Mouse (Mus musculus): ENCODE measurements around the gene Fgfr2. TPM values are rescaled to one million over a fixed set of nuclear protein-coding genes. Genes with fewer than 3 reads are reported as not detected.

Gene Fgfr2
- polyA plus RNA-seq, 1 experiment from 2014 or later: 11.4 TPM

- no peaks in the 10 kb centered on the region for H3K27me3 ChIP-seq (ENCODE audit: control insufficient read depth, insufficient read depth, low read depth, low read length)
- H3K4me2 ChIP-seq (ENCODE audit: low read depth, low read length): no peak overlapping the region
- no peak for ATAC-seq (ENCODE audit: low read depth)
- H3K9ac ChIP-seq (ENCODE audit: low read depth, low read length): no peak overlapping the region
- H3K36me3 ChIP-seq (ENCODE audit: control insufficient read depth, insufficient read depth): no peaks in the 10 kb centered on the region
- no peak overlapping the region for H3K27ac ChIP-seq (ENCODE audit: low read length)
- 34% methylated on average over 8 of the region's 8 CpGs for WGBS (ENCODE audit: insufficient replicate concordance)
- no peak overlapping the region for H3K4me3 ChIP-seq (ENCODE audit: low read depth, low read length)
- H3K9me3 ChIP-seq (replicated peaks; ENCODE audit: control insufficient read depth, low read length): no peaks in the 10 kb centered on the region
- H3K4me1 ChIP-seq (ENCODE audit: control insufficient read depth, low read depth, low read length): peaks cover 9% of the 10 kb centered on the region
Measured at GRCm38 (mm10) chr7:132384736-132385455, 738.3 kb downstream of the Fgfr2 start.

GRCm38 (mm10) chr7:132380634-132381336 is 742.4 kb downstream of the Fgfr2 start:
- Histone ChIP-seq H3K4me3 (ENCODE audit: low read depth, low read length) (no peak overlapping the region), H3K9me3 (replicated peaks; ENCODE audit: control insufficient read depth, low read length) (no peaks in the 10 kb centered on the region), H3K4me1 (ENCODE audit: control insufficient read depth, low read depth, low read length) (no peaks in the 10 kb centered on the region), H3K27me3 (ENCODE audit: control insufficient read depth, insufficient read depth, low read depth, low read length) (no peaks in the 10 kb centered on the region), H3K27ac (ENCODE audit: low read length) (no peak overlapping the region), H3K4me2 (ENCODE audit: low read depth, low read length) (no peak overlapping the region), H3K9ac (ENCODE audit: low read depth, low read length) (no peak overlapping the region), H3K36me3 (ENCODE audit: control insufficient read depth, insufficient read depth) (no peaks in the 10 kb centered on the region)
- WGBS (ENCODE audit: insufficient replicate concordance): 11% methylated on average over 1 of the region's 1 CpGs
- ATAC-seq (ENCODE audit: low read depth): no peak

- Histone ChIP-seq H3K27ac (ENCODE audit: low read length) (no peak overlapping the region), H3K9me3 (replicated peaks; ENCODE audit: control insufficient read depth, low read length) (no peaks in the 10 kb centered on the region), H3K36me3 (ENCODE audit: control insufficient read depth, insufficient read depth) (no peaks in the 10 kb centered on the region), H3K27me3 (ENCODE audit: control insufficient read depth, insufficient read depth, low read depth, low read length) (no peaks in the 10 kb centered on the region), H3K4me2 (ENCODE audit: low read depth, low read length) (no peak overlapping the region), H3K4me1 (ENCODE audit: control insufficient read depth, low read depth, low read length) (no peaks in the 10 kb centered on the region), H3K9ac (ENCODE audit: low read depth, low read length) (no peak overlapping the region), H3K4me3 (ENCODE audit: low read depth, low read length) (no peak overlapping the region)
- 54% methylated on average over 6 of the region's 6 CpGs for WGBS (ENCODE audit: insufficient replicate concordance)
- no peak for ATAC-seq (ENCODE audit: low read depth)
Measured at GRCm38 (mm10) chr7:132377913-132378312, 745.2 kb downstream of the Fgfr2 start.

GRCm38 (mm10) chr7:132373594-132374378 is 749.4 kb downstream of the Fgfr2 start:
- Histone ChIP-seq H3K4me3 (ENCODE audit: low read depth, low read length) (no peak overlapping the region), H3K27ac (ENCODE audit: low read length) (no peak overlapping the region), H3K9me3 (replicated peaks; ENCODE audit: control insufficient read depth, low read length) (no peaks in the 10 kb centered on the region), H3K36me3 (ENCODE audit: control insufficient read depth, insufficient read depth) (no peaks in the 10 kb centered on the region), H3K4me1 (ENCODE audit: control insufficient read depth, low read depth, low read length) (no peaks in the 10 kb centered on the region), H3K9ac (ENCODE audit: low read depth, low read length) (no peak overlapping the region), H3K4me2 (ENCODE audit: low read depth, low read length) (no peak overlapping the region), H3K27me3 (ENCODE audit: control insufficient read depth, insufficient read depth, low read depth, low read length) (no peaks in the 10 kb centered on the region)
- WGBS (ENCODE audit: insufficient replicate concordance): 51% methylated on average over 10 of the region's 10 CpGs
- no peak for ATAC-seq (ENCODE audit: low read depth)

- Histone ChIP-seq H3K27ac (ENCODE audit: low read length) (no peak overlapping the region), H3K9ac (ENCODE audit: low read depth, low read length) (no peak overlapping the region), H3K4me3 (ENCODE audit: low read depth, low read length) (no peak overlapping the region), H3K36me3 (ENCODE audit: control insufficient read depth, insufficient read depth) (no peaks in the 10 kb centered on the region), H3K9me3 (replicated peaks; ENCODE audit: control insufficient read depth, low read length) (no peaks in the 10 kb centered on the region), H3K4me2 (ENCODE audit: low read depth, low read length) (no peak overlapping the region), H3K27me3 (ENCODE audit: control insufficient read depth, insufficient read depth, low read depth, low read length) (no peaks in the 10 kb centered on the region), H3K4me1 (ENCODE audit: control insufficient read depth, low read depth, low read length) (no peaks in the 10 kb centered on the region)
- 52% methylated on average over 17 of the region's 17 CpGs for WGBS (ENCODE audit: insufficient replicate concordance)
- ATAC-seq (ENCODE audit: low read depth): no peak
Measured at GRCm38 (mm10) chr7:132372752-132373513, 750.2 kb downstream of the Fgfr2 start.

- no peak for ATAC-seq (ENCODE audit: low read depth)
- Histone ChIP-seq H3K27me3 (ENCODE audit: control insufficient read depth, insufficient read depth, low read depth, low read length) (no peaks in the 10 kb centered on the region), H3K9ac (ENCODE audit: low read depth, low read length) (no peak overlapping the region), H3K4me1 (ENCODE audit: control insufficient read depth, low read depth, low read length) (no peaks in the 10 kb centered on the region), H3K27ac (ENCODE audit: low read length) (no peak overlapping the region), H3K4me3 (ENCODE audit: low read depth, low read length) (no peak overlapping the region), H3K4me2 (ENCODE audit: low read depth, low read length) (no peak overlapping the region), H3K9me3 (replicated peaks; ENCODE audit: control insufficient read depth, low read length) (no peaks in the 10 kb centered on the region), H3K36me3 (ENCODE audit: control insufficient read depth, insufficient read depth) (no peaks in the 10 kb centered on the region)
- 50% methylated on average over 1 of the region's 1 CpGs for WGBS (ENCODE audit: insufficient replicate concordance)
Measured at GRCm38 (mm10) chr7:132371832-132372231, 751.3 kb downstream of the Fgfr2 start.

- no peaks in the 10 kb centered on the region for H3K9me3 ChIP-seq (replicated peaks; ENCODE audit: control insufficient read depth, low read length)
- 42% methylated on average over 2 of the region's 2 CpGs for WGBS (ENCODE audit: insufficient replicate concordance)
- no peak overlapping the region for H3K9ac ChIP-seq (ENCODE audit: low read depth, low read length)
- H3K36me3 ChIP-seq (ENCODE audit: control insufficient read depth, insufficient read depth): no peaks in the 10 kb centered on the region
- ATAC-seq (ENCODE audit: low read depth): no peak
- H3K27me3 ChIP-seq (ENCODE audit: control insufficient read depth, insufficient read depth, low read depth, low read length): no peaks in the 10 kb centered on the region
- no peak overlapping the region for H3K4me3 ChIP-seq (ENCODE audit: low read depth, low read length)
- no peak overlapping the region for H3K4me2 ChIP-seq (ENCODE audit: low read depth, low read length)
- no peak overlapping the region for H3K27ac ChIP-seq (ENCODE audit: low read length)
- peaks cover 7% of the 10 kb centered on the region; the same call in 1 of the 2 replicates for H3K4me1 ChIP-seq (ENCODE audit: control insufficient read depth, low read depth, low read length)
Measured at GRCm38 (mm10) chr7:132369784-132370183, 753.4 kb downstream of the Fgfr2 start.

GRCm38 (mm10) chr7:132368859-132369258 is 754.3 kb downstream of the Fgfr2 start:
- ATAC-seq (ENCODE audit: low read depth): no peak
- peaks cover 7% of the 10 kb centered on the region; the same call in 1 of the 2 replicates for H3K4me1 ChIP-seq (ENCODE audit: control insufficient read depth, low read depth, low read length)
- H3K4me2 ChIP-seq (ENCODE audit: low read depth, low read length): no peak overlapping the region
- H3K27me3 ChIP-seq (ENCODE audit: control insufficient read depth, insufficient read depth, low read depth, low read length): no peaks in the 10 kb centered on the region
- WGBS (ENCODE audit: insufficient replicate concordance): 67% methylated on average over 6 of the region's 6 CpGs
- H3K9ac ChIP-seq (ENCODE audit: low read depth, low read length): no peak overlapping the region
- H3K36me3 ChIP-seq (ENCODE audit: control insufficient read depth, insufficient read depth): no peaks in the 10 kb centered on the region
- no peaks in the 10 kb centered on the region for H3K9me3 ChIP-seq (replicated peaks; ENCODE audit: control insufficient read depth, low read length)
- no peak overlapping the region for H3K27ac ChIP-seq (ENCODE audit: low read length)
- H3K4me3 ChIP-seq (ENCODE audit: low read depth, low read length): no peak overlapping the region
